Comparison of ENCODE assay signal across 9 mouse cellular contexts in the genomic region with DNA sequence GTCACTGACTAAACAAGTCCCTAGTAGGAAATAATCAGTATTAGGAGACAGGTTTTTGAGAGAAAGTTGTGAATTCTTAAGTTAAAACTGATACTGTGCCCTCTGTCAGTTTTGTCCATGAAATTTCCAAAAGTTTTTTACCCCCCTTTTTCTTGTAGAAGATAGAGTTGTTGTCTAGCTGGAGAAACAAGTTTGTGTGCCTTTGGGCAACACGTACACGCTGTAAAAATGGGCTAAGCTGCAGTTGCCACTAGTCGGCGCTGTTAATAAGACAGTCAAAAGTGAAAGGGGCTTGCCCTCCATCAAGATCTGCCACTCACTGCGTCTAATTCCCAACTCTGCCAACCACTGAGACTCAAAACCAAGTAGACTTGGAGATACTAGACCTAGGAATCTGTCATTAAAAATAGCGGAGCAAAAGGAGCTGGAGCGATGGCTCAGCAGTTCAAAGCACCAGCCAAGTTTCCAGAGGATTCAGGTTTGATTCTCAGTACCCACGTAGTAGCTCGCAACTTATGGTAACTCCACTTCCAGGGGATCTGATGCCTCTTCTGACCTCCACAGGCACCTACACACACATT. TPM values are rescaled to one million over a fixed set of nuclear protein-coding genes. Genes with fewer than 3 reads are reported as not detected.
DNase-seq lines count a peak whose midpoint lies in the region; ATAC-seq and TF ChIP-seq lines count a peak whose summit lies in the region.
"Had no signal": no experiment of that assay in that cellular context is flagged by ENCODE, and none has a peak within 500 bp of the region (broad histone marks: within the 10 kb centered on the region; RNA-seq: fewer than 3 reads in every experiment).

No protein-coding gene starts in this region.

- no peaks in the 10 kb centered on the region for H3K9me3 ChIP-seq in heart, embryonic 12.5 days (replicated peaks)
- no peaks in the 10 kb centered on the region for H3K9me3 ChIP-seq in kidney, embryonic 16.5 days (ENCODE audit: low read length)

- peak overlapping the region; percentile 46; the same call in 1 of the 2 replicates for H3K27ac ChIP-seq in bone marrow, adult 2 months (ENCODE audit: control insufficient read depth, insufficient read depth, low read depth, low read length, poor library complexity)
- H3K27ac ChIP-seq in embryonic fibroblast, embryonic 13.5 days (ENCODE audit: insufficient read depth, low read length), result no peak overlapping the region
- peak overlapping the region; percentile 97; the same call in 1 of the 2 replicates for H3K27ac ChIP-seq in heart, embryonic 12.5 days (ENCODE audit: poor library complexity, severe bottlenecking)
- H3K27ac ChIP-seq in kidney, embryonic 16.5 days (ENCODE audit: low read length), result no peak overlapping the region

- H3K4me2 ChIP-seq in heart, embryonic 12.5 days, result peak overlapping the region; percentile 49
- H3K4me2 ChIP-seq in kidney, embryonic 16.5 days (replicated peaks; ENCODE audit: low read depth, low read length), result peak overlapping the region; percentile 58

- DNase-seq in liver, result peak; percentile 92
- DNase-seq in monocyte, adult 2 months (ENCODE audit: low read depth in 1 of 2, low spot score in 2 of 2), result peak; percentile 49 to 74
- peak; percentile 83 to 90 for DNase-seq in spleen, postnatal 36 days (ENCODE audit: low spot score in 2 of 2)

- H3K9ac ChIP-seq in heart, embryonic 12.5 days, result no peak overlapping the region
- peak overlapping the region; percentile 96; the same call in 1 of the 2 replicates for H3K9ac ChIP-seq in kidney, embryonic 16.5 days (replicated peaks; ENCODE audit: low read length)

- WGBS in bone marrow, adult 2 months, result 9% methylated on average over 9 of the region's 9 CpGs
- 23% methylated on average over 9 of the region's 9 CpGs for WGBS in heart, embryonic 12.5 days
- 22% methylated on average over 9 of the region's 9 CpGs for WGBS in kidney, embryonic 16.5 days

- TF ChIP-seq CTCF in C2C12 (IDR thresholded peaks at IDR 0.05; ENCODE audit: control insufficient read depth, insufficient read depth, insufficient read length), result peak; percentile 61
- peak; percentile 78 for TF ChIP-seq CTCF in bone marrow, adult 2 months (IDR thresholded peaks at IDR 0.05; ENCODE audit: control insufficient read depth, insufficient read depth, low read length)
- peak; percentile 39; the same call in 1 of the 2 replicates for TF ChIP-seq CTCF in embryonic fibroblast, embryonic 13.5 days (IDR thresholded peaks at IDR 0.05; ENCODE audit: borderline replicate concordance, insufficient read depth, low read length)

- TF ChIP-seq POLR2A in bone marrow, adult 2 months (IDR thresholded peaks at IDR 0.05; ENCODE audit: borderline replicate concordance, control insufficient read depth, low read depth, low read length), result no peak
- 0 out of 2 replicates have a peak, but pooled peaks have one; percentile 38 for TF ChIP-seq POLR2A in embryonic fibroblast, embryonic 13.5 days (IDR thresholded peaks at IDR 0.05; ENCODE audit: low read depth, low read length)

- peaks cover 3% of the 10 kb centered on the region for H3K27me3 ChIP-seq in C2C12 (ENCODE audit: control insufficient read depth, insufficient read depth, insufficient read length)
- H3K27me3 ChIP-seq in heart, embryonic 12.5 days (replicated peaks), result no peaks in the 10 kb centered on the region; the same call in none of the 2 replicates
- no peaks in the 10 kb centered on the region for H3K27me3 ChIP-seq in kidney, embryonic 16.5 days (ENCODE audit: insufficient read depth, low read length)

- H3K36me3 ChIP-seq in C2C12 (ENCODE audit: control insufficient read depth, insufficient read depth), result no peaks in the 10 kb centered on the region
- peaks cover 12% of the 10 kb centered on the region for H3K36me3 ChIP-seq in heart, embryonic 12.5 days
- H3K36me3 ChIP-seq in kidney, embryonic 16.5 days (ENCODE audit: insufficient read depth, low read length), result 0 out of 2 replicates have a peak, but pooled peaks cover 6% of the 10 kb centered on the region

- no peaks in the 10 kb centered on the region for H3K79me2 ChIP-seq in C2C12 (ENCODE audit: control insufficient read depth, insufficient read depth)

- H3K4me1 ChIP-seq in bone marrow, adult 2 months (ENCODE audit: control insufficient read depth, insufficient read depth, low read length), result no peaks in the 10 kb centered on the region; the same call in 1 of the 2 replicates
- H3K4me1 ChIP-seq in embryonic fibroblast, embryonic 13.5 days (ENCODE audit: control insufficient read depth, insufficient read depth, low read length), result no peaks in the 10 kb centered on the region
- H3K4me1 ChIP-seq in heart, embryonic 12.5 days (replicated peaks), result 0 out of 2 replicates have a peak, but pooled peaks cover 2% of the 10 kb centered on the region
- H3K4me1 ChIP-seq in kidney, embryonic 16.5 days (ENCODE audit: insufficient read depth, low read length), result 0 out of 2 replicates have a peak, but pooled peaks cover 3% of the 10 kb centered on the region

- no peaks in the 10 kb centered on the region for H3K79me3 ChIP-seq in C2C12 (ENCODE audit: low read depth)

- H3ac ChIP-seq in C2C12 (ENCODE audit: control insufficient read depth, insufficient read length, low read depth), result no peak overlapping the region

- H3K4me3 ChIP-seq in C2C12 (ENCODE audit: insufficient read depth, poor library complexity, severe bottlenecking), result peak overlapping the region; percentile 59
- H3K4me3 ChIP-seq in bone marrow, adult 2 months (replicated peaks; ENCODE audit: control insufficient read depth, low read depth, low read length), result peak overlapping the region; percentile 45
- H3K4me3 ChIP-seq in embryonic fibroblast, embryonic 13.5 days (ENCODE audit: insufficient read depth, low read length), result no peak overlapping the region
- peak overlapping the region; percentile 57; the same call in 1 of the 2 replicates for H3K4me3 ChIP-seq in heart, embryonic 12.5 days
- H3K4me3 ChIP-seq in kidney, embryonic 16.5 days (ENCODE audit: low read length), result peak overlapping the region; percentile 77

- ATAC-seq in heart, embryonic 12.5 days (ENCODE audit: insufficient number of reproducible peaks, low FRiP score), result no peak
- 0 out of 2 replicates have a peak, but pooled peaks have one; percentile 24 for ATAC-seq in kidney, embryonic 16.5 days (ENCODE audit: low FRiP score, low TSS enrichment)

TF ChIP-seq in C2C12, 6 proteins besides CTCF, POLR2A, EP300 and RAD21:
- no peak for TF ChIP-seq MYOD1 (IDR thresholded peaks at IDR 0.05; ENCODE audit: control insufficient read depth, insufficient read length, low read depth)
- TF ChIP-seq MAX (IDR thresholded peaks at IDR 0.05), result peak; percentile 25
- no peak for TF ChIP-seq MYOG (IDR thresholded peaks at IDR 0.05; ENCODE audit: control insufficient read depth, extremely low read depth, insufficient read length)

RNA-seq across cellular contexts. Expression of gene Trmo, which starts 1.2 kb away (rescaled TPM):
- polyA plus RNA-seq in C2C12 (2012; fragmentation: generic; extraction: Trizol), result 2.2 TPM
- polyA plus RNA-seq in bone marrow, adult 2 months (2011; ENCODE audit: insufficient read depth, insufficient read length, low replicate concordance, missing spikeins), result 20.7 and 27.0 TPM in 2 replicates
- polyA plus RNA-seq in embryonic fibroblast, embryonic 13.5 days (2011; ENCODE audit: insufficient read length, low read depth, missing spikeins), result 2.7 and 2.8 TPM in 2 replicates
- polyA plus RNA-seq in heart, embryonic 12.5 days (2016; fragmentation: Nextera tagmentation; extraction: Ambion mirVana), result 8.3 and 8.7 TPM in 2 replicates
- polyA plus RNA-seq in kidney, embryonic 16.5 days (2015; fragmentation: Nextera tagmentation; extraction: Ambion mirVana), result 11.8 and 12.3 TPM in 2 replicates

RNA-seq across cellular contexts. Expression of gene Hemgn, which starts 22.8 kb away (rescaled TPM):
- not detected for polyA plus RNA-seq in C2C12 (2012; fragmentation: generic; extraction: Trizol)
- polyA plus RNA-seq in bone marrow, adult 2 months (2011; ENCODE audit: insufficient read depth, insufficient read length, low replicate concordance, missing spikeins), result 152 and 243 TPM in 2 replicates
- not detected in 2 replicates for polyA plus RNA-seq in embryonic fibroblast, embryonic 13.5 days (2011; ENCODE audit: insufficient read length, low read depth, missing spikeins)
- polyA plus RNA-seq in heart, embryonic 12.5 days (2016; fragmentation: Nextera tagmentation; extraction: Ambion mirVana), result 9.7 and 12.4 TPM in 2 replicates
- 1.4 and 1.5 TPM in 2 replicates for polyA plus RNA-seq in kidney, embryonic 16.5 days (2015; fragmentation: Nextera tagmentation; extraction: Ambion mirVana)

RNA-seq across cellular contexts. Expression of gene Foxe1, which starts 47.1 kb away (rescaled TPM):
- not detected for polyA plus RNA-seq in C2C12 (2012; fragmentation: generic; extraction: Trizol)
- not detected in 2 replicates for polyA plus RNA-seq in bone marrow, adult 2 months (2011; ENCODE audit: insufficient read depth, insufficient read length, low replicate concordance, missing spikeins)
- not detected in 2 replicates for polyA plus RNA-seq in embryonic fibroblast, embryonic 13.5 days (2011; ENCODE audit: insufficient read length, low read depth, missing spikeins)
- not detected in 2 replicates for polyA plus RNA-seq in heart, embryonic 12.5 days (2016; fragmentation: Nextera tagmentation; extraction: Ambion mirVana)
- not detected in 2 replicates for polyA plus RNA-seq in kidney, embryonic 16.5 days (2015; fragmentation: Nextera tagmentation; extraction: Ambion mirVana)
- polyA plus RNA-seq: gonadal fat pad, adult 2 months had no signal

Comparison
In these comparisons a context has a peak if more than half of its experiments do, and no peak if none do; other contexts are left out.
1. H3K27ac ChIP-seq: peak in bone marrow, adult 2 months (single experiment) and heart, embryonic 12.5 days (single experiment); none in embryonic fibroblast, embryonic 13.5 days (single experiment) and kidney, embryonic 16.5 days (single experiment).
2. RNA of gene Hemgn, which starts 22.8 kb away (polyA plus RNA-seq): 152 to 243 TPM in bone marrow, adult 2 months; 9.7 to 12.4 TPM in heart, embryonic 12.5 days, 1.4 to 1.5 TPM in kidney, embryonic 16.5 days, not detected in C2C12 (single experiment) and not detected in embryonic fibroblast, embryonic 13.5 days; every median in the first group is over 10 times any median in the second.
3. Peak in every context shown above with its lines, with median percentiles within 50 percentile points of each other: CTCF ChIP-seq and DNase-seq.